Mouse (Mus musculus) thymus, adult 2 months (tissue): ENCODE results near the gene Gm34653. TPM values are rescaled to one million over a fixed set of nuclear protein-coding genes. Genes with fewer than 3 reads are reported as not detected.
"Not testable (repeated sequence)": the region's sequence is repeated elsewhere in the genome, so short reads cannot be mapped to it uniquely, and the experiment has no call there.

Source experiments
- DNase-seq: peaks from one replicate; pipeline ENCODE4 v3.0.0; 2021
- H3K27ac ChIP-seq: fragments of 200-500 bp; 2 replicates; pipeline ENCODE4 v1.5.1; 2012; ENCODE audit warnings: low read length, control low read depth; ENCODE audit not compliant: control insufficient read depth, insufficient read depth
- H3K27me3 ChIP-seq: fragments of 200-500 bp; 2 replicates; pipeline ENCODE4 v1.6.1; 2012; ENCODE audit warnings: mild to moderate bottlenecking, low read length, moderate library complexity, mixed read lengths; ENCODE audit not compliant: control insufficient read depth, insufficient read depth
- H3K36me3 ChIP-seq: fragments of 200-500 bp; 2 replicates; pipeline ENCODE4 v1.6.1; 2012; ENCODE audit warnings: mild to moderate bottlenecking, low read length, moderate library complexity; ENCODE audit not compliant: control insufficient read depth, insufficient read depth
- H3K4me1 ChIP-seq: fragments of 200-500 bp; replicated peaks from 2 replicates; pipeline ENCODE4 v1.6.1; 2012; ENCODE audit warnings: low read length; ENCODE audit not compliant: control insufficient read depth, insufficient read depth
- H3K4me3 ChIP-seq: fragments of 200-500 bp; 2 replicates; pipeline ENCODE4 v1.5.1; 2012; ENCODE audit warnings: mild to moderate bottlenecking, low read length, control low read depth, moderate library complexity; ENCODE audit not compliant: control insufficient read depth, insufficient read depth
- CTCF ChIP-seq: fragments of 200-500 bp; IDR thresholded peaks from 2 replicates; pipeline ENCODE4 v1.5.1; 2012; ENCODE audit warnings: mild to moderate bottlenecking, control low read depth, low read length, moderate library complexity, borderline replicate concordance; ENCODE audit not compliant: control insufficient read depth, poor library complexity, insufficient read depth; ENCODE audit errors: extremely low read depth
- POLR2A ChIP-seq: fragments of 200-500 bp; IDR thresholded peaks from 2 replicates; pipeline ENCODE4 v1.6.1; 2012; ENCODE audit warnings: mild to moderate bottlenecking, low read length, control low read depth, moderate library complexity; ENCODE audit not compliant: control insufficient read depth, poor library complexity, insufficient read depth; ENCODE audit errors: extremely low read depth
- WGBS: fragments of 180-500 bp; shearing (Covaris S2); methylation state at CpG from one replicate; pipeline ENCODE4 v1.1.7; 2018; 5-methylcytosine and 5-hydroxymethylcytosine counted together
- polyA plus RNA-seq: library from polyadenylated mRNA; depleted of rRNA; stranded (reverse); fragments of >200 nt; gene quantifications from 2 replicates; pipeline ENCODE4 v1.2.3, GENCODE M21; 2012

The Gm34653 gene
- polyA plus RNA-seq, 1 experiment: not detected

- peak; percentile 91 for DNase-seq
- Histone ChIP-seq H3K4me3 (peak within 1 kb of the TSS; percentile 64), H3K27me3 (no peaks in the 10 kb centered on the region), H3K4me1 (peaks cover 10% of the 10 kb centered on the region), H3K27ac (peak within 1 kb of the TSS; percentile 60), H3K36me3 (no peaks in the 10 kb centered on the region)
- WGBS: 1% methylated on average over 44 of the region's 44 CpGs
- no peak for TF ChIP-seq CTCF
- peak; percentile 61 for TF ChIP-seq POLR2A
These were observed 33.2 kb upstream of the Gm34653 start, which contains the start of gene Rabepk for GRCm38 (mm10) chr2:34799357-34800256. TSS of gene Rabepk (minus strand) at chr2:34799912.

- WGBS: 72% methylated on average over 7 of the region's 7 CpGs
- DNase-seq: no peak
- no peak overlapping the region for H3K4me3 ChIP-seq
- no peaks in the 10 kb centered on the region for H3K27me3 ChIP-seq
- 0 out of 2 replicates have a peak, but pooled peaks cover under 1% of the 10 kb centered on the region for H3K36me3 ChIP-seq
- TF ChIP-seq POLR2A: no peak
- TF ChIP-seq CTCF: no peak
- no peak overlapping the region for H3K27ac ChIP-seq
- peaks cover 10% of the 10 kb centered on the region for H3K4me1 ChIP-seq
These were observed 32.4 kb upstream of the Gm34653 start for GRCm38 (mm10) chr2:34800371-34800770.

DNA sequence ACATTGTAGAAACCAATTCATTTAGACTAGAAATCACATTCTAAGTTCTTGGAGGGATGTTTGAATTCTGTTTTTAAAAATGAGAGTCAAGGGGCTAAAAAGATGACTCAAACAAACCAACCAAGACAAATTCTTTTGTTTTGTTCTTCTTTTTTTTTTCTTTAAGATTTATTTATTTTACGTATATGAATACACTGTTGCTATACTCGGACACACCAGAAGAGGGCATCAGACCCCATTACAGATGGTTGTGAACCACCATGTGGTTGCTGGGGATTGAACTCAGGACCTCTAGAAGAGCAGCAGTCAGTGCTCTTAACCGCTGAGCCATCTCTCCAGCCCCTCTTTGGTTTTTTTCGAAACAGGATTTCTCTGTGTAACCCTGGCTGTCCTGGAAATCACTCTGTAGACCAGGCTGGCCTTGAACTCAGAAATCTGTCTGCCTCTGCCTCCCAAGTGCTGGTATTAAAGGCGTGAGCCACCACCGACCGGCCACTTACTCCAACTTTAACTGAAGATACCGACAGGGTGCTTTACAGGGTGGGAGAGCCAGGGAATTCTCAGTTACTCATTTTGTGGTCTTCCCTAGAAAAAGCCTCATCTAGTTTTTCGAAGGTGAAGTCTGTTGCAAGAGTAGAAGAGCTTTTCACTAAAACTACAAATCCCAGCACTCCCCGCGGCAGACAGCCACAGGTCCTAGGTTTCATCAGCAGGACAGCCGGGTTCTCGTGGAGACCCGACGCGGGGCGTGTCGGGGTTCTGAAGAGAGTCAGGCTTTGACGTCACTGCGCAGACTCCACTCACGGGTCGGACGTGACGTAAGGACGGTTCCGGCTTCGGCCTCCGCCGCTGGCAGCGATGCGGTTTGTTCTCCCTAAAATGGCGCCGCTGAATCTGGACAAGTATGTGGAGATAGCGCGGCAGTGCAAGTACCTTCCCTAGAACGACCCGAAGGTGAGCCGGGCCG is 31.0 kb upstream of the Gm34653 start:
- 11% methylated on average over 39 of the region's 39 CpGs for WGBS
- Histone ChIP-seq H3K27ac (0 out of 2 replicates have a peak overlapping the region, but pooled peaks have one; percentile 37), H3K27me3 (no peaks in the 10 kb centered on the region), H3K4me1 (peaks cover 10% of the 10 kb centered on the region), H3K4me3 (peak overlapping the region; percentile 65), H3K36me3 (peaks cover 3% of the 10 kb centered on the region; the same call in 1 of the 2 replicates)
- TF ChIP-seq CTCF (peak; percentile 55; the same call in 1 of the 2 replicates), POLR2A (peak; percentile 90)
- DNase-seq: peak; percentile 95

DNA sequence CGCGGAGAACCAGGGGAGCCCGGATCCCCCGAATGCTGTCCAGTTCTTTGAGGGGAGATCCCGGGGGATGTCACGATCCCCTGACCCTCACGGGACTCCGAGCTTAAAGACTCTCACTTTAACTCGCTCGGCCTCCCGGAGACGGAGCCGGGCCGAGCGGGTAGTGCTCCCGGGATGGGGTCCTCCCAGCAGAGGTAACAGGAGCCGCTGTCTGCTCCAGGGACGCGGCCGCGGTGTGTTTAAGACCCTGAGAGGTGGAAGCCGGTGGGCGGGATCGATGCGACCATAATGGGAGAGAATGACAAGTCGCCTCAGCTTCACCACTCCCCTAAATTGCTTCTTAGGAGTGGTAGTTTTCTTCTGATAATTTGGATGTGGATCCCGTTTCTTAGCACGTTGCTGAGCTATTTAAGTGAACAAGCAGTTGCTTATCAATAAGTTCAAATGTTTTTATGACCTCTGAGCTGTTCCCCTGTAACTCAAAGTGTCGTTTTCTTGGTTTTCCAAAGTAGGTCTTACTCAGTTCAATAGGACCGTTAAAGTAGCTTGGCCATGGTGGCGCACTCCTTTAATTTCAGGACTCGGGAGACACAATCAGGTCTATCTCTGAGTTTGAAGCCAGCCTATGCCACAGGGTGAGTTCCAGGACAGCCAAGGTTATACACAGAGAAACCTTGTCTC is 30.1 kb upstream of the Gm34653 start:
- Histone ChIP-seq H3K27ac (0 out of 2 replicates have a peak overlapping the region, but pooled peaks have one; percentile 37), H3K4me3 (peak overlapping the region; percentile 65), H3K4me1 (peaks cover 10% of the 10 kb centered on the region)
- DNase-seq, H3K36me3 ChIP-seq, H3K27me3 ChIP-seq: not testable (repeated sequence)
- under 1% methylated on average over 25 of the region's 32 CpGs for WGBS

DNA sequence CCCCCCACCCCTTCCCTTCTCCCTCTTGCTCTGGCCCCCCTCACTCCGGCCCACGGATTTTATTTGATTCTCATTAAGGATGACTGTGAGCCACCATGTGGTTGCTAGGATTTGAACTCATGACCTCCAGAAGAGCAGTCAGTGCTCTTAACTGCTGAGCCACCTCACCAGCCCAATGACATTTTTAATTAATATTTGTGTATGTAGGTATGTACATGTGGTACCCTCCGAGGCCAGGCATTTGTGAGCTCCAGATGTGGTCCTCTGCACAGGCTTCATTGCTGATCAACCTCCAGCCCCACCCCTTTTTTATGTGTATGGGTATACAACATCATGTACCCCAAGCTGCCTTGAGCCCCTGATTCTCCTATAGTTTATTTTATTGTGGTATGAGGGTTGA is 29.1 kb upstream of the Gm34653 start:
- WGBS: 87% methylated on average over 3 of the region's 3 CpGs
- H3K36me3 ChIP-seq: peaks cover 3% of the 10 kb centered on the region
- H3K4me1 ChIP-seq: peaks cover 10% of the 10 kb centered on the region
- H3K27ac ChIP-seq: no peak overlapping the region
- DNase-seq: no peak
- H3K27me3 ChIP-seq: no peaks in the 10 kb centered on the region
- TF ChIP-seq POLR2A (no peak), CTCF (no peak)
- no peak overlapping the region for H3K4me3 ChIP-seq

DNA sequence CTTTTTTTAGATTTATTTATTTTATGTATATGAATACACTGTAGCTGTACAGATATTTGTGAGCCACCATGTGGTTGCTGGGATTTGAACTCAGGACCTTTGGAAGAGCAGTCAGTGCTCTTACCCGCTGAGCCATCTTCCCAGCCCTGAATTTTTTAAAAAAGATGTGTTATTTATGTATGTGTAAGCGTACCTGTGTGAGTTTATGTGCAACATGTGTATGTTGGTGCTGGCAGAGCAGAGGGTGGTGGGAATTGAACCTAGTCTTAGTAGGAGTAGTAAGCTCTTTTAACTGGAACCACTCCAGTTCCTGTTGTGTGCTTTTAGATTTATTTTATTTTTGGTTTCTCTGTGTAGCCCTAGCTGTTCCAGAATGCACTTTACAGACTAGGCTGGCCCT is 28.6 kb upstream of the Gm34653 start:
- no peak for DNase-seq
- no peaks in the 10 kb centered on the region for H3K27me3 ChIP-seq
- H3K4me1 ChIP-seq: peaks cover 9% of the 10 kb centered on the region
- no peak for TF ChIP-seq CTCF
- no peak for TF ChIP-seq POLR2A
- WGBS: 100% methylated on average over 2 of the region's 2 CpGs
- H3K4me3 ChIP-seq: no peak overlapping the region
- no peak overlapping the region for H3K27ac ChIP-seq
- peaks cover 3% of the 10 kb centered on the region for H3K36me3 ChIP-seq
